Mouse (Mus musculus) small intestine, adult 2 months (tissue): Measurements from ENCODE around the gene Gm20388. TPM values are rescaled to one million over a fixed set of nuclear protein-coding genes. Genes with fewer than 3 reads are reported as not detected.

Source experiments
- H3K27ac ChIP-seq: fragments of 200-500 bp; 2 replicates; pipeline ENCODE4 v1.5.1; 2012; ENCODE audit warnings: low read depth, low read length, control low read depth, inconsistent platforms; ENCODE audit not compliant: insufficient read depth
- H3K27me3 ChIP-seq: fragments of 200-500 bp; 2 replicates; pipeline ENCODE4 v1.6.1; 2012; ENCODE audit warnings: mild to moderate bottlenecking, moderate library complexity, low read length, inconsistent platforms; ENCODE audit not compliant: control insufficient read depth, insufficient read depth
- H3K36me3 ChIP-seq: fragments of 200-500 bp; 2 replicates; pipeline ENCODE4 v1.6.1; 2012; ENCODE audit warnings: mild to moderate bottlenecking, low read length, control low read depth, inconsistent platforms; ENCODE audit not compliant: control insufficient read depth, insufficient read depth
- H3K4me1 ChIP-seq: fragments of 200-500 bp; 2 replicates; pipeline ENCODE4 v1.6.1; 2012; ENCODE audit warnings: low read length, inconsistent platforms, mixed read lengths; ENCODE audit not compliant: control insufficient read depth, insufficient read depth, insufficient read length
- H3K4me3 ChIP-seq: fragments of 200-500 bp; 2 replicates; pipeline ENCODE4 v1.5.1; 2012; ENCODE audit warnings: low read depth, mild to moderate bottlenecking, control low read depth, inconsistent platforms, low read length, moderate library complexity
- CTCF ChIP-seq: fragments of 200-500 bp; IDR thresholded peaks from 2 replicates; pipeline ENCODE4 v1.5.1; 2012; ENCODE audit warnings: low read depth, mild to moderate bottlenecking, control low read depth, inconsistent platforms, low read length, moderate library complexity, mixed read lengths; ENCODE audit not compliant: insufficient replicate concordance, insufficient read length; ENCODE audit errors: extremely low read depth
- POLR2A ChIP-seq: fragments of 200-500 bp; IDR thresholded peaks from 2 replicates; pipeline ENCODE4 v1.6.1; 2012; ENCODE audit warnings: low read depth, mild to moderate bottlenecking, control low read depth, inconsistent platforms, low read length, moderate library complexity
- WGBS: fragments of 180-500 bp; shearing (Covaris S2); methylation state at CpG from one replicate; pipeline ENCODE4 v1.1.7; 2018; 5-methylcytosine and 5-hydroxymethylcytosine counted together
- polyA plus RNA-seq: library from polyadenylated mRNA; depleted of rRNA; stranded (reverse); fragments of >200 nt; gene quantifications from 2 replicates; pipeline ENCODE4 v1.2.3, GENCODE M21; 2012

Gene Gm20388
- polyA plus RNA-seq, 1 experiment = 37.3 TPM

DNA sequence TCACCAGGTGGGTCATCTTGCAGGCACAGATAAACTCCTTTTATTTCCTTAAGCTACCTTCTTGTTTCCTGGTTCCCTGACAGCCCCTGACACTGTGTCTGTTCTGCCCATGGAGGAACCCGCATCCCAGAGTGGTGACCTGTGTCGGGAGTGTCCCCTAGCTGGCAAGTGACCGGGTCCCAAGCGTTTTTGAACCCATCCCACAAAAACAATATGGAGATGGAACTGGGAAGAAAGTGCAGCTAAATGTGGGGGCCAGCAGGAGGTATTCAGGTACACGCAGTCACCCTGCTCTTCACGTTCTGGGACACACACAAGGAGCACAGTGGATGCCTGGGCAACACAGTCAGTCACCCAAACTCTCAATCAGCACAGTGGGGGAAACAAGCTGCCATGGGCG is 2035.7 kb downstream of the Gm20388 start:
- TF ChIP-seq CTCF (no peak), POLR2A (no peak)
- H3K4me3 ChIP-seq = no peak overlapping the region
- 76% methylated on average over 7 of the region's 7 CpGs for WGBS

DNA sequence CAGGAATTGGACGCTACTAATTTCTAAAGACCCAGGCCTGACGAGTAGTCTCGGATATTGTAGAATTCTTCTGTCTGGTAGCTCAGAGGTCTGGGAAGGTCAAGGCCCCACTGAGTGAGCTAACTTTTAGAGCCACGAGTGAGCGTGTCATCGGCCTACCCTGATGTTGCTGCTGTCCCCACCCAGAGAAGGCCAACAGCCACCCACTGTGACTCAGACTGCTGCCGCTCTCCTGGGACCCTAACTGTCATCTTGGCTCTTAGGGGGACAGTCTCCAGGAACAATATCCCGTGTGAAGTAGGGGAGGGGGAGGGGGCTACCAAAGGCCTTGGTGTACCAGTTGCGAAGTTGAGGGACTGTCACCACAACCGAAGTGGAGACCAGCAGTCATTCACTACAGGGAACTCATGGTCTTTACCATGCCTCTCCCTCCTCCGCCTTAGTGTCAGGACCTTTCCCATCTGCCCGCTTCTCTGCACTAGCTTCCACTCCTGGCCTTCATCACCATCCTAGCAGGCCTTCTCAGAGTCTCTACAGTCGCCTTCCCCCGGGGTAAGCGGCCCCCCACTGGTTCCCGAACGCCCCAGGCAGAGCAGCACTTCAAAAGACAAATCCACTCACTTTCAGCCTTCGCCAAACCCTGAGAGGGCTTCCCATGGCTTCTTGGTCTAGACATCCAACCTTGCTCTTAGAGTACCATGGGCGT is 2036.6 kb downstream of the Gm20388 start:
- Histone ChIP-seq H3K27ac (no peak overlapping the region), H3K27me3 (no peaks in the 10 kb centered on the region), H3K4me3 (peak overlapping the region; percentile 59), H3K4me1 (peaks cover 16% of the 10 kb centered on the region), H3K36me3 (no peaks in the 10 kb centered on the region)
- WGBS = 45% methylated on average over 19 of the region's 19 CpGs
- no peak for TF ChIP-seq CTCF
- TF ChIP-seq POLR2A = no peak

More for the DNA sequence above, 2035.7 kb downstream of the Gm20388 start:
- no peaks in the 10 kb centered on the region for H3K27me3 ChIP-seq
- H3K36me3 ChIP-seq = no peaks in the 10 kb centered on the region
- no peak overlapping the region for H3K27ac ChIP-seq
- H3K4me1 ChIP-seq = peaks cover 14% of the 10 kb centered on the region

DNA sequence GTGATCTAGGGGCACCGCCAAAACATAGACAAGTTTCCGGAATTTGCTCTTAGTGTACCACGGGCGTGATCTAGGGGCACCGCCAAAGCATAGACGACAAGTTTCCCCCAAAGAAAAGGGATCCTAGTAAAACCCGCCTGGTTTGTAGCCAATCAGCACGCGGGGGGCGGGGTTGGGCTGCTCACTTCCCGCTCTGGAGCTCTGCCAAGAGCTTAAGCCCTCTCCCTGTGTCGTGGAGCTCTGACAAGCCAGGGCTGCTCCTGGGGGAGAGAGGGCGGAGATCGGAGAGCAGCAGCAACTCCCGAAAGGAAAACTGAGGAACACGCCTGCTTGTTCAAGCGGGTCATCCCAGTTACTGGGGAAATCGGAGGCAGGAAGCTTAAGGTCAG is 2037.1 kb downstream of the Gm20388 start:
- Histone ChIP-seq H3K27ac (no peak overlapping the region), H3K4me3 (peak overlapping the region; percentile 59), H3K4me1 (peaks cover 19% of the 10 kb centered on the region), H3K36me3 (no peaks in the 10 kb centered on the region), H3K27me3 (no peaks in the 10 kb centered on the region)
- WGBS = under 1% methylated on average over 18 of the region's 18 CpGs
- TF ChIP-seq POLR2A = no peak
- TF ChIP-seq CTCF = no peak

DNA sequence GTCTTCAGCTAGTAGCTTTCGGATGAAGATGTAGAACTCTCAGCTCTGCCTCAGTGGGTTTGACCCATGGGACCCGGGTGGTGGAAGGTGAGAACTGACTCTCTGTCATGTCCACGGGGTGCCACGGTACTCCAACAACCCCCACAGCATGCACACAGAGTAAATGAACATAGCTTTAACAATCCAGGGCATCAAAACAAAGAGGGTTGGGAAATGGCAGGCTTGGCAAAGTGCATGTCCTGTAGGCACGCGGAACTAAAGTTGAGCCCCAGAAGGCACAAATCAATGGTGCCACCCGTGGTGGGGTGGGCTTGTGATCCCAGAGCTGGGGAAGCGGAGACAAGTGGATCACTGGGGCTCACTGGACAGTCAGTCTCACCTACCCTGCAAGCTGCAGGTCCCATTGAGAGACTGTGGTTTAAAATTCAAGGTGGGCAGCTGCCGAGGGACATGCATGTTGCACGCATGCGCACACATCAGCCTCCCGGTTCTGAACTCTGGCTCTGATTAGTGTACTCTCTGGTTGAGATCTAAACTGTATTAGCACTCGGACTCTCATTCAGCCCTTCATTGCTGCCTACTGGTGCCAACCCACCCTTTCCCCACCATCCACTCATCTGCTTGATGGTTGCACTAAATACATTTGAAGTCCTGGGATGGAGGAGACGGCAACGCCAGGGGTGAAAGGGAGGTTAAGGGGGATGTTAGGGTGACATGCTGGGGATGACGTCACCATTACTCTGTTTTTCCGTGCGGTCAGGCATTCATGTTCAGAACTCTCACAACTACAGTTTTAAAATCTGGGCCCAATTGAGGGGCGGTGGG is 2037.9 kb downstream of the Gm20388 start:
- Histone ChIP-seq H3K36me3 (no peaks in the 10 kb centered on the region), H3K4me1 (peaks cover 18% of the 10 kb centered on the region), H3K27ac (no peak overlapping the region), H3K27me3 (no peaks in the 10 kb centered on the region), H3K4me3 (peak overlapping the region; percentile 59)
- WGBS = 48% methylated on average over 19 of the region's 19 CpGs
- TF ChIP-seq POLR2A = no peak
- no peak for TF ChIP-seq CTCF

DNA sequence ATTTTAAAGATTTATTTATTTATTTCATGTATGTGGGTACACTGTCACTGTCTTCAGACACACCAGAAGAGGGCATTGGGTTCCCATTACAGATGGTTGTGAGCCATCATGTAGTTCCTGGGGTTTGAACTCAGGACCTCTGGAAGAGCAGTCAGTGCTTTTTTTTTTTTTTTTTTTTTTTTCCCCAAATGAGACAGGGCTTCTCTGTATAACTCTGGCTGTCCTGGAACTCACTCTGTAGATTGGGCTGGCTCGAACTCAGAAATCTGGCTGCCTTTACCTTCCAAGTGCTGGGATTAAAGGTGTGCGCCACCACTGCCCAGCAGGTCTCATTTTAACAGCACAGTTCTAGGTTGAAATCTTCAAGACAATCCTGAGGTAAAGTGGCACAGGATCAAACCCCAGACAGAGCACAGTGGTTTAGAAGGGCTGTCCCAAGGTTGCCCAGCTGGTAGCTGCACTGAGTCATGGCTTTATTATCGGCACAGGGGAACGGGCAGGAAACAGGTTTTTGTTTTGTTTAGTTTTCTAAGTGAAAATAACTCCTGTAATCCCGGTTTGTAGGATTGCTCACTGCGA is 2038.7 kb downstream of the Gm20388 start, which contains the start of gene Banp:
Gene Banp, plus strand, starts transcription at position 529 of the 579 bp plus-strand sequence.
- TF ChIP-seq CTCF (no peak), POLR2A (no peak)
- Histone ChIP-seq H3K27ac (peak within 1 kb of the TSS; percentile 97), H3K36me3 (no peaks in the 10 kb centered on the region; the same call in 1 of the 2 replicates), H3K4me1 (peaks cover 18% of the 10 kb centered on the region), H3K27me3 (no peaks in the 10 kb centered on the region), H3K4me3 (peak within 1 kb of the TSS; percentile 84)
- 32% methylated on average over 6 of the region's 6 CpGs for WGBS

DNA sequence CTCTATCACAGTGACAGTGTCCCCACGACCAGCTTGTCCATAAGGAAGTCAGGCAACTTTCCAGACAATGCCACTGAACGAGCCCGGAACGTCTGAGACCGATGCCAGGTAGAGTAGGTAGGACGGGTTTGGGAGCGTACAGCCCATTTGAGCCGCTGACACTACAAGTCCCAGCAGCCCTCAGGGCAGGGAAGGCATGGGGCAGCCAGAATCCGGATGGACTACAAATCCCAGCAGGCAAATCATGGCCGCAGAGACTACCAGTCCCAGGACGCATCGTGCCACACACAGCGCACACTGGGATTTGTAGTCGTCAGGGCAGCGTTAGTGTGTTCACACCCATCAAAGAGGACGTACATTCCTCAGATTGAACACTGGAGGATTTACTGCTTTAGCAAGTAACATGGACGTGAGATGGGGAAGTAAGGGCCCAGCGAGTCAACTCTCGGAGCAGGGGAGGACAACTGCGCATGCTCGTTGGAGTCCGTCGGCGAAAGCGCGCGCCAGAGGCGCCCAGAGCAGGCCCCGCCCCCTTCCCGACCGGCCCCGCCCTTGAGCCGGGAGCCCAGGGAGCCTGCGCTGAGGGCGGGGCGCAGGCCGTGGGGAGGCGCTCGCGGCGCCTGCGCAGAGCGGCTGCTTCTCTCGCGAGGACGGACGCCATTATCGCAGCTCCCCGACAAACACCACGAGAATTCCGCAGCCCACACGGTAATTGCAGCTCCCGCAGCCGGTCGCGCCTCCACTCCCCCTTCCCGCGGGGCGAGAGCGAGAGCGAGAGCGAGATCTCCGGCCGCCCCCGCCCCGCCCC is 2039.5 kb downstream of the Gm20388 start:
- Histone ChIP-seq H3K27me3 (no peaks in the 10 kb centered on the region), H3K4me1 (peaks cover 21% of the 10 kb centered on the region), H3K27ac (peak overlapping the region; percentile 97), H3K4me3 (peak overlapping the region; percentile 84), H3K36me3 (no peaks in the 10 kb centered on the region; the same call in 1 of the 2 replicates)
- TF ChIP-seq POLR2A (peak; percentile 74), CTCF (no peak)
- WGBS = under 1% methylated on average over 66 of the region's 66 CpGs
